Mouse (Mus musculus) hindbrain, embryonic 14.5 days (tissue): ENCODE measurements around the gene Fhod1. TPM values are rescaled to one million over a fixed set of nuclear protein-coding genes. Genes with fewer than 3 reads are reported as not detected.

Experiments used
- ATAC-seq: fragments of 200-750 bp; cut with Nextera tagmentation; 2 replicates; pipeline ENCODE4 v1.8.0; 2017; ENCODE audit warnings: moderate number of reproducible peaks, mild to moderate bottlenecking, moderate TSS enrichment, moderate library complexity; ENCODE audit not compliant: low FRiP score
- DNase-seq: peaks from one replicate; pipeline ENCODE4 v3.0.0-alpha.2; 2015; ENCODE audit warnings: low spot score
- H3K27ac ChIP-seq: fragments of 300-500 bp; sonication (generic); 2 replicates; pipeline ENCODE4 v1.5.1; 2014; ENCODE audit warnings: mild to moderate bottlenecking, moderate library complexity
- H3K27me3 ChIP-seq: fragments of 300-500 bp; sonication (generic); 2 replicates; pipeline ENCODE4 v1.6.1; 2014; ENCODE audit warnings: mild to moderate bottlenecking, low read length, mixed read lengths; ENCODE audit not compliant: control insufficient read depth, insufficient read depth
- H3K36me3 ChIP-seq: fragments of 300-500 bp; sonication (generic); replicated peaks from 2 replicates; pipeline ENCODE4 v1.6.1; 2014; ENCODE audit not compliant: control insufficient read depth, insufficient read depth
- H3K4me1 ChIP-seq: fragments of 300-500 bp; sonication (generic); replicated peaks from 2 replicates; pipeline ENCODE4 v1.6.1; 2014; ENCODE audit warnings: antibody characterized with exemption, low read length, mixed read lengths; ENCODE audit not compliant: control insufficient read depth, insufficient read depth
- H3K4me2 ChIP-seq: fragments of 300-500 bp; sonication (generic); replicated peaks from 2 replicates; pipeline ENCODE4 v1.6.1; 2014; ENCODE audit warnings: mild to moderate bottlenecking, moderate library complexity
- H3K4me3 ChIP-seq: fragments of 300-500 bp; sonication (generic); replicated peaks from 2 replicates; pipeline ENCODE4 v1.5.1; 2014; ENCODE audit warnings: mild to moderate bottlenecking, low read length
- H3K9ac ChIP-seq: fragments of 300-500 bp; sonication (generic); 2 replicates; pipeline ENCODE4 v1.6.1; 2014
- H3K9me3 ChIP-seq: fragments of 300-500 bp; sonication (generic); 2 replicates; pipeline ENCODE4 v1.6.1; 2016; ENCODE audit warnings: low read length; ENCODE audit not compliant: control insufficient read depth
- WGBS: fragments of 180-500 bp; shearing (Covaris S2); extraction: QIAGEN DNeasy Blood & Tissue Kit; methylation state at CpG from one replicate; pipeline ENCODE4 v1.1.7; 2014; 5-methylcytosine and 5-hydroxymethylcytosine counted together
- polyA plus RNA-seq: library from polyadenylated mRNA; unstranded; fragments of >200 nt; fragmentation: Nextera tagmentation; extraction: Ambion mirVana; gene quantifications from 2 replicates; pipeline ENCODE4 v1.2.1, GENCODE M21; 2014

Fhod1 gene
- polyA plus RNA-seq, 1 experiment from 2014 or later, result 0.58 TPM

DNA sequence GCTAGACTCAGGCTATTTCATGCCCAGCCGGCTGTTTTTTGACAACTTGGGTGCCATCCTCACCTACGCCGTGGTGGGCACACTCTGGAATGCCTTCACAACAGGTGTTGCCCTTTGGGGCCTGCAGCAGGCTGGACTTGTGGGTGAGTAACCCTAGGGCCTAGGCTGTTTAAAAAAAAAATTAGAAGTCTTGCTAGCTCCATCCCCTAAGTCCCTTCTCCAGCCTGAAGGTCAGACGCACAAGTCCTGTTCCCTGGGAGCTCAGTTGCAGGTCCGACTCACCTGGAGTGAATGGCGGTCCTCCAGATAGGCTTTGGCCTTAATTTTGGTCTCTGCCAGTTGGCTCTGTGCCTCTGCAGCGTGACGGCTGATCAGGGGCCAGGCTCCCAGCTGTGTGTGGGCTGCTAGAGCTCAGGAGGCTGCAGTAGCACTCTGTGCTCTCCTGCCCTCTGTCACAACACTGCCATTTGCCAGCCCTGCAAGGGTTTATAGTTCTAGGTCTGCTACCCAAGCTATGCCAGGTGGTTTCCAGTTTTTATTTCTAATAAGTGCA is 5.9 kb upstream of the Fhod1 start:
- peaks cover 16% of the 10 kb centered on the region; the same call in 1 of the 2 replicates for H3K36me3 ChIP-seq
- 82% methylated on average over 8 of the region's 8 CpGs for WGBS

DNA sequence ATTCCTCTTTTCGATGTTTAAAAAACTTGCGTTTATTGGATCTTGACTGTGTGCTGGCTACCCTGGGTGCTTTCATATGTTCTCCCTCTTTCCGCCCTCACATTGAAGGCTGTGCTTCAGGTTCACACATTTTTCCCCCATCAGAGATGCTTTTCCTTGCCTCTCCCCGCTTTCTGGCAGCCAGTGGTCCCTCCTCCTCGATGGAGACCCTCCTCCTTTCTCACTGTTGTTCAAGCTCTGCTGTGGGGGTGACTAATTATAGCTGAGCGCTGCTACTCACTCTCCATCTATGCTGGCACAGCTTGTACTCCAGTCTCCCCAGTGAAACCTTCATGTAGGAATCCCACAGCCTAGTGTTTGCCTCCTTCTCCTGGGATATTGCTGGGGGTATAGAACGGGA is 2.4 kb upstream of the Fhod1 start:
- WGBS, result 36% methylated on average over 7 of the region's 7 CpGs
- H3K27me3 ChIP-seq, result peaks cover 15% of the 10 kb centered on the region; the same call in 1 of the 2 replicates
- H3K4me3 ChIP-seq, result peak overlapping the region; percentile 74
- no peaks in the 10 kb centered on the region; the same call in 1 of the 2 replicates for H3K36me3 ChIP-seq
- peak overlapping the region; percentile 79 for H3K9ac ChIP-seq
- peaks cover 9% of the 10 kb centered on the region; the same call in 1 of the 2 replicates for H3K4me1 ChIP-seq
- no peaks in the 10 kb centered on the region for H3K9me3 ChIP-seq
- H3K4me2 ChIP-seq, result peak overlapping the region; percentile 98
- H3K27ac ChIP-seq, result 0 out of 2 replicates have a peak overlapping the region, but pooled peaks have one; percentile 63
- ATAC-seq, result no peak
- no peak for DNase-seq

More for the DNA sequence above, 5.9 kb upstream of the Fhod1 start:
- Histone ChIP-seq H3K9me3 (no peaks in the 10 kb centered on the region), H3K27ac (no peak overlapping the region), H3K4me3 (no peak overlapping the region), H3K27me3 (no peaks in the 10 kb centered on the region), H3K9ac (no peak overlapping the region), H3K4me2 (no peak overlapping the region), H3K4me1 (peaks cover 5% of the 10 kb centered on the region; the same call in 1 of the 2 replicates)
- ATAC-seq, result no peak
- no peak for DNase-seq

GRCm38 (mm10) chr8:105349096-105349771 is 1.5 kb upstream of the Fhod1 start:
- Histone ChIP-seq H3K9me3 (no peaks in the 10 kb centered on the region), H3K4me3 (peak overlapping the region; percentile 74), H3K4me2 (peak overlapping the region; percentile 98), H3K27ac (peak overlapping the region; percentile 63), H3K4me1 (peaks cover 9% of the 10 kb centered on the region; the same call in 1 of the 2 replicates), H3K36me3 (no peaks in the 10 kb centered on the region), H3K9ac (peak overlapping the region; percentile 79), H3K27me3 (peaks cover 15% of the 10 kb centered on the region; the same call in 1 of the 2 replicates)
- under 1% methylated on average over 37 of the region's 48 CpGs for WGBS
- peak; percentile 18 for ATAC-seq
- peak; percentile 57 for DNase-seq

GRCm38 (mm10) chr8:105348450-105349095 is 820 bp upstream of the Fhod1 start, which contains the start of gene Slc9a5:
TSS of gene Slc9a5 (plus strand) at chr8:105348843.
- DNase-seq, result peak; percentile 72
- WGBS, result under 1% methylated on average over 34 of the region's 34 CpGs
- Histone ChIP-seq H3K27ac (peak within 1 kb of the TSS; percentile 63), H3K36me3 (no peaks in the 10 kb centered on the region), H3K4me3 (peak within 1 kb of the TSS; percentile 74), H3K4me1 (peaks cover 9% of the 10 kb centered on the region; the same call in 1 of the 2 replicates), H3K9ac (peak within 1 kb of the TSS; percentile 79), H3K9me3 (no peaks in the 10 kb centered on the region), H3K4me2 (peak within 1 kb of the TSS; percentile 98), H3K27me3 (peaks cover 15% of the 10 kb centered on the region; the same call in 1 of the 2 replicates)
- peak; percentile 4 for ATAC-seq

- Histone ChIP-seq H3K9ac (peak overlapping the region; percentile 37; the same call in 1 of the 2 replicates), H3K4me1 (peaks cover 9% of the 10 kb centered on the region; the same call in 1 of the 2 replicates), H3K4me3 (peak overlapping the region; percentile 74), H3K9me3 (no peaks in the 10 kb centered on the region), H3K27ac (no peak overlapping the region), H3K36me3 (no peaks in the 10 kb centered on the region), H3K27me3 (peaks cover 15% of the 10 kb centered on the region; the same call in 1 of the 2 replicates), H3K4me2 (peak overlapping the region; percentile 98)
- peak; percentile 9; the same call in 1 of the 2 replicates for ATAC-seq
- WGBS, result 1% methylated on average over 34 of the region's 34 CpGs
- DNase-seq, result no peak
Observed at GRCm38 (mm10) chr8:105346611-105347427, 934 bp downstream of the Fhod1 start.

GRCm38 (mm10) chr8:105345061-105345975 is 2.4 kb downstream of the Fhod1 start:
- no peak overlapping the region for H3K4me3 ChIP-seq
- peaks cover 15% of the 10 kb centered on the region; the same call in 1 of the 2 replicates for H3K27me3 ChIP-seq
- no peaks in the 10 kb centered on the region for H3K36me3 ChIP-seq
- H3K4me1 ChIP-seq, result peaks cover 6% of the 10 kb centered on the region; the same call in 1 of the 2 replicates
- ATAC-seq (no peak), DNase-seq (no peak)
- 81% methylated on average over 7 of the region's 7 CpGs for WGBS
- H3K9me3 ChIP-seq, result no peaks in the 10 kb centered on the region
- H3K9ac ChIP-seq, result no peak overlapping the region
- no peak overlapping the region for H3K27ac ChIP-seq
- no peak overlapping the region for H3K4me2 ChIP-seq

GRCm38 (mm10) chr8:105343791-105344574 is 3.8 kb downstream of the Fhod1 start:
- ATAC-seq, result no peak
- peaks cover 15% of the 10 kb centered on the region; the same call in 1 of the 2 replicates for H3K27me3 ChIP-seq

More at GRCm38 (mm10) chr8:105343791-105344574, 3.8 kb downstream of the Fhod1 start:
- Histone ChIP-seq H3K4me2 (no peak overlapping the region), H3K4me3 (no peak overlapping the region), H3K36me3 (no peaks in the 10 kb centered on the region), H3K27ac (no peak overlapping the region), H3K4me1 (peaks cover 4% of the 10 kb centered on the region; the same call in 1 of the 2 replicates), H3K9me3 (no peaks in the 10 kb centered on the region), H3K9ac (no peak overlapping the region)
- no peak for DNase-seq
- 73% methylated on average over 8 of the region's 8 CpGs for WGBS
